Mouse (Mus musculus): ENCODE results near the gene Immp2l.

DNA sequence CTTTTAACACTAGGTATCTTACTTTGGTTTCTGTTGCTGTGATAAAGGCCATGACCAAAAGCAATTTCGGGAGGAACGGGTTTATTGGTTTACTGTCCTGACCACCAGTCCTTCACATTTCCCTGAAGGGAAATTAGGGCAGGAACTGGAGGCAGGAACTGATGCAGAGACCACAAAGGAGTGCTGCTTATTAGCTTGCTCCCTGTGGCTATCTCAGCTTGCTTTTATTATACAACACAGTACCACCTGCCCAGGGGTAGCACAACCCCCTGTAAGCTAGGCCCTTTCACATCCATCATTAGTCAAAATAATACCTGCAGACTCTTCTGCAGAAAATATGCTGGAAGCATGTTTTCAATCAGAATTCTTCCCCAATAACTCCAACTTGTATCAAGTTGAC lies 844.4 kb downstream of the Immp2l start:
- TF ChIP-seq EP300 (IDR thresholded peaks at IDR 0.05; ENCODE audit: low read depth): no peak
- no peak for TF ChIP-seq CTCF (IDR thresholded peaks at IDR 0.05; ENCODE audit: low read depth)

All from liver, embryonic 14.5 days (tissue).